Mouse (Mus musculus): ENCODE measurements at regions not wholly inside any gene's neighbourhood (a gene's known extent, or its start where the extent isn't known, plus 50 kb on each side); places are given as distances from the start of the nearest gene placed in this dataset.
A peak's percentile ranks its signal among the peaks of the same experiment; 100 is the strongest.

GRCm38 (mm10) chr7:67462591-67462990 is 89.9 kb upstream of the Mef2a start:
- DNase-seq (ENCODE audit: low read depth, low spot score): no peak

DNA sequence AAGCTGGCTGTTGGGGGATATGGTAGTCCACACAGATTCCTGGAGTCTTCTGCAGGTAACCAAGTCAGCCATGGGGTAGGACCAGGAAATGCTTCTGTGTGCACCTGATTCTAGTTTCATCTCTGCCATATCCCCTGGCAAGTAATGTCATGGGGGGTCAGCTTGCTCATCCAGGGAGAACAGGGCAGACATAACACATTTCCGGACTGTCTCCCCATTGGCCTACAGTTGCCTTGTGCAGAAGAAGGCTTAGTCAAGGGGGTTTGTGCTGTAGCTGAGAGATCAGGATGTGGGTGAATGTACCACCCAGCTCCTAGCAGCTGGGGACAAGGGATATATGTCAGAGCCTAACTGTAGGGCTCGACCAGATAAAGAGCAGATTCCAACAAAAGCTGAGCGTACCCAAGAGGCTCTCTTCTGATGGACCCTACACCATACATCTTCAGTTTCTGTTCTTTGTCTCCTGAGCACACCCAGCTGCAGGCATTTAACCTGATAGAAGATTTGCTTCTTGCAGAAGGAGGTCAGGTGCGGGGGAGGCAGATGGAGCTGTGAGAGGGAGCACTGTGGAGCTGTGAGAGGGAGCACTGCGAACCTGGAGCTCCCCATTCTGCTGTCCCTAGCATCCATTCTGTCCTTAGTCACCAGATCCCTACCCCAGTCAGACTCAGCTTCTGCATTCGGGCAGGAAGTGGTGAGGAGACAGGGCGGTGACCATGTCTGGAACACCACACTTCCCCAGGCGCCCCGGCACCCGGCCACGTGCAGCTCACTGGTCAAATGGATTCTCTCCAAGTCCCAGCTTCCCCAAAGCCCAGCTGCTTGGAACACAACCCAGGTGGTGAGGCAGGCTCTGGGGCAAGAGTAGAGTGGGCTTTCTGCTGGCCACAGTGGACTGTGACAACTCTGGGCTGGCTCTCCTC is 88.9 kb upstream of the Mef2a start:
- DNase-seq (ENCODE audit: low read depth, low spot score): peak; percentile 79

- DNase-seq (ENCODE audit: low read depth, low spot score): no peak
Measured at GRCm38 (mm10) chr7:67459810-67460209, 87.2 kb upstream of the Mef2a start.

DNA sequence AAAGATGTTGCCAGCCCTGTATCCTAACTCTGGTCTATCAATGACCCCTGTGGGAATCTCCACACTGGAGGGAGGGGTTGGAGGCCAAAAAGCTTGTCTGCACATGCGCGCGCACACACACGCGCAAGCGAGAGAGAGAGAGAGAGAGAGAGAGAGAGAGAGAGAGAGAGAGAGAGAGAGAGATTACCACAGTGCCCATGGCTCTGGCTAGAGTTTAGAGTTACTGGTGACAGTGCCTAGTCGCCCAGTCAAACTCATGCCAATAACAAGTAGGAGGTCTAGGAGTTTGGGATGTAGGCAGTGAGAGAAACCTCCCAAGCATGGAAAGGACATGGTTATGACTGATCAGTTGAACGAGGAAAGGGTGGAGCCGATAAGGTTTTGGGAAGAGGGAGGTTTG is 86.6 kb upstream of the Mef2a start:
- DNase-seq (ENCODE audit: low read depth, low spot score): no peak

DNA sequence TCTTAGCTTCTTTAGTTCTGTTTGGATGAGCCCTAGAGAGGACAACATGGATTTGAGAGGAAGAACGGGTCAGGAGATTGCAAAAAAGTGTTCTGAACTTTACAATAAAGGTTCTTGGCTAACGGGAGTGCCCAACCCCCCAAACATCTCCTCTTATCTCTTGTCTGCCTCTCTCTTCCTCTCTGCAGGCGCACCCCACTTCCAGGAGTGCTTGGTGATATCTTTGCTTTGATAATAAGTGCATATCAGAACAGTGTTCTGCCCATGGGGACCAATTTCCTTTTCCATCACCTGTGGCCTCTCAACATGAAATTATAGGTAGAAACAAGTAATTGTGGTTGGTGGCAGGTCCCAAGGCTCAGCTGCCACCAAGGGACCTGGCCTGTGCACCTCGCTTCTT is 86.0 kb upstream of the Mef2a start:
- no peak for DNase-seq (ENCODE audit: low read depth, low spot score)

- DNase-seq (ENCODE audit: low read depth, low spot score): no peak
Measured at GRCm38 (mm10) chr7:67457898-67458297, 85.2 kb upstream of the Mef2a start.

DNA sequence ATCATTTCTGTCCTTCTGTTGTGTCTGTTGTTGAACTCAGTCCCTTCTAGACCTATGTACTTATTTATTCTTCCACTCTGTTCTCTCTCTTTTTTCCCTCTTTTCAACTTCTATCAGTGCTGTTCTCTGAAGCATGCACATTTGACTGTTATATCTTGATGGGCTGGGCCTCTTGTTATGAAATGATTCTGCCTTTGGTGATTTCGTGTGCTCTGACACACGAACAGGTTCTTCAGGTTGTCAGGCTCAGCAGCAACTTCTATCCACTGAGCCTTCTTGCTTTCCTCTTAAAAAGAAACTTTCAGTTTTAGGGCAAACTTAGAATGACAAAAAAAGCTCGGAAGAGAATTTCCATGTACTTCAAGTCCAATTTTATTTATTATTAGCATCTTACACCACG is 83.4 kb upstream of the Mef2a start:
- DNase-seq (ENCODE audit: low read depth, low spot score): no peak

GRCm38 (mm10) chr7:67454458-67454857 is 81.8 kb upstream of the Mef2a start:
- DNase-seq (ENCODE audit: low read depth, low spot score): no peak

DNA sequence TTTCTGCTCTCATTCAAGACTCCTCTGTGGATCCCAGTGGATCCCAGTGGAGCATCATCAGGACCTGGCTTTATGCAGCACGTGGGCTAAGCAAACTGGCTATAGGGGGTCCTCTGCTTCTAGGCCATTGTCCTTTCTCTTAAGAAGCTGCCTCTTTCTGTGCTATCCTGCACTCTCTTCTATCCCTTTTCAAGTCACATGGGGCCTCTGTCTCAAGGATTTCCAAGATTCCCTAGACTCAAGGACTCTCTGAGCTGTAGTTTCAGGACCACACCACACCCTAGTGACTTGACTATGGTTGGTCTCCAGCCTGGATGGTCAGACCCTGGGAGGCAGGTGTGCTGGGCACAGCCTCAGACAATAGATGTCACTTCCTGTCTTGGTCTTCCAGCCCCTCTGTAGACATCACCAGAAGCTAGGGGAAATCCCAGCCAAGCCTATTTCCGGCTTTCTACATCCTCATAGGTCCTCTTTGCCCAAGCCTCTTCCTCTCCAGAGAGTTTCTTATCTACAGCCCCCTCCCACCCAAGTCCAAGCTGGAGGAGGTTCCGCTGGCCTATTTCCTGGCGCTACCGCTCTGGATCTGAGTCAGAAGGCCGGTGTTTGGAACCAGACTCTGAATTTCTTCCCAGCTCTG is 78.6 kb upstream of the Mef2a start:
- DNase-seq (ENCODE audit: low read depth, low spot score): no peak

- DNase-seq (ENCODE audit: low read depth, low spot score): no peak
Measured at GRCm38 (mm10) chr7:67446606-67447005, 73.9 kb upstream of the Mef2a start.

GRCm38 (mm10) chr7:67445203-67446041 is 72.8 kb upstream of the Mef2a start:
- DNase-seq (ENCODE audit: low read depth, low spot score): peak; percentile 82

GRCm38 (mm10) chr7:67444523-67444942 is 71.9 kb upstream of the Mef2a start:
- DNase-seq (ENCODE audit: low read depth, low spot score): peak; percentile 94

GRCm38 (mm10) chr7:67443666-67444065 is 71.0 kb upstream of the Mef2a start:
- DNase-seq (ENCODE audit: low read depth, low spot score): no peak

DNA sequence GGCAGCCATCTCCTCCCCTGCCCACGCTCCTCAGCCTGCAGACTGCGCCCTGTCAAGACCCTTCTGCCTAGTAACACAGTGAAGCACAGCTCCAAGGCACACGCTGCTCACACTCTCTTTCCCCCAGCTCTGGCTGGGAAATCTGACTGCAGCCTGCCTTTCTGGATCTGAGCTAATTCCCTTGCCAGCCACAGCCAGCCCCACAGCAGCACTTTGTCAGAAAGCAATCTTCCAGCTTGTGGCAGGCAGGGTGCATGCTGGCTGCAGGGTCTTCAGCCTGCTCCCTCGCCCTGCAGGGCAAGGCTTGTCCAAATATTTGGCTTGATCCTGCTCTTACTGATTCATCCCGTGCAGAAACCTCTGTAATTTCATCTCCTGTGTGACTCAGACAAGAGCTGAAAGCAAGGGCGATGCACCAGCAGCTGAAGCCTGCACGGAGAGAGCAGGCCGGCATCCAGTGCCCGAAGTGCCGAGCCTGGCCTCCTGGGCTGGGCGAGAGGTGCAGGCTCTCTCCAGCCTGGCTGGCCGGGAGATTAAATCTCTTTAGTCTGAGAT is 70.4 kb upstream of the Mef2a start:
- DNase-seq (ENCODE audit: low read depth, low spot score): peak; percentile 61

- DNase-seq (ENCODE audit: low read depth, low spot score): peak; percentile 74
Measured at GRCm38 (mm10) chr7:67442284-67442683, 69.6 kb upstream of the Mef2a start.

GRCm38 (mm10) chr7:67440806-67441205 is 68.1 kb upstream of the Mef2a start:
- no peak for DNase-seq (ENCODE audit: low read depth, low spot score)

GRCm38 (mm10) chr7:67437216-67438006 is 64.8 kb upstream of the Mef2a start:
- DNase-seq (ENCODE audit: low read depth, low spot score): no peak

DNA sequence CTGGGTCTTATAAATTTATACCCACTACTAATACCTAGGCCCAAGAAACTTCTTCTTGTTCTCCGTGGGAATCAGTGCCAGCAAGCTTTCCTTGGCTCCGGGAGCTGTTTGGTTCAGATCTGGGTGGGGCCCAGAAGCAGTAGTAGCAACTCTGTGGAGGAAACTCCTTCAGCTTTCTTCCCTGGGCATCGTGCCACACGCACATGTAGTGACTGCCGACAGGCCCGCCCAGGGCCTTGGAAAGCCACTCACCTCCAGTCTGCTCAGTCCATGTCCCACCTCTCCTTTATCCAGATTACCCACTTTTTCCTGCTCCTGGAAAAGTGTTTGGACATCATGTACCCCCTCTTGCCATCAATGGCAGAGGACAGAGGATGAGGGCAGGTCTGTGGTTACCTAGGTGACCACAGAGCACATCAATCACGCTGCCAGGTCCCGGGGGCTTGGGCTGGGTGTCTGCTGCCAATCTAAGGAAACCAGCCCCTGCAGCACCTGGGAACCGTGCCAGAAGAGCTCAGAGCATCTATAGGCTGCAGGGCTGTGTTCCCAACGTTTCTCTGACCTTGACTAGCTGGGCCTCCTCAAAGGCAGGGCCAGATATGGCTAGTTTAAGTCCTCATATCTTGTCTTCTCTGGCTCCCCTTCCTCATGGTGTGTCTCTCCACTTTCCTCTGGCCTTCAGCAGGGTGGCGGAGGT is 63.1 kb upstream of the Mef2a start:
- DNase-seq (ENCODE audit: low read depth, low spot score): peak; percentile 31

- DNase-seq (ENCODE audit: low read depth, low spot score): no peak
Measured at GRCm38 (mm10) chr7:67430987-67431386, 58.3 kb upstream of the Mef2a start.

DNA sequence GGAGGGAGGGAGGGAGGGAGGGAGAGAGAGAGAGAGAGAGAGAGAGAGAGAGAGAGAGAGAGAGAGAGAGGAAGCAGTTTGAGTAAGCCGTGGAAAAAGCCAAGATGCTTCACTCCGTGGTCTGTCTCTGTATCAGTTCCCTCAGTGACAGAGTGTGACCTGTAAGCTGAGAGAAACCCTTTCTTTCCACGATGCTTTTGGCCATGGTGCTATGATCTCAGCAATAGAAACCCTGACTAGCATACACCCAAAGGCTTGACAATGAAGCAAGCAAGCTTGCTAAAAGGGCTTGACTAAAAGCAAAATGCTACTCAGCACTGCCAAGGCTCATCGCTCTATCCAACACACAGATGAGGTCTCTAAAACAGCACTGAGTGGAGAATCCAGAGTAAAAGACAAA is 57.4 kb upstream of the Mef2a start:
- no peak for DNase-seq (ENCODE audit: low read depth, low spot score)
